In genomic region chr11:119404627-119405026, GRCm38 (mm10) we compare ENCODE assay signal across 8 mouse cellular contexts. TPM values are rescaled to one million over a fixed set of nuclear protein-coding genes. Genes with fewer than 3 reads are reported as not detected.
DNase-seq lines count a peak whose midpoint lies in the region; ATAC-seq and TF ChIP-seq lines count a peak whose summit lies in the region.

No protein-coding gene starts in this region.

- H3K9me3 ChIP-seq in hindbrain, embryonic 14.5 days (ENCODE audit: control insufficient read depth, low read length) = no peaks in the 10 kb centered on the region
- no peaks in the 10 kb centered on the region for H3K9me3 ChIP-seq in hindbrain, embryonic 16.5 days (ENCODE audit: control insufficient read depth, low read length)
- no peaks in the 10 kb centered on the region for H3K9me3 ChIP-seq in E14TG2a.4 (ENCODE audit: low read length)

- no peak overlapping the region for H3K27ac ChIP-seq in hindbrain, embryonic 14.5 days
- no peak overlapping the region for H3K27ac ChIP-seq in hindbrain, embryonic 16.5 days (ENCODE audit: low read depth, low read length)
- H3K27ac ChIP-seq in bone marrow, adult 2 months (ENCODE audit: control insufficient read depth, insufficient read depth, low read depth, low read length, poor library complexity) = no peak overlapping the region

- ATAC-seq in hindbrain, embryonic 14.5 days (ENCODE audit: low FRiP score) = no peak
- ATAC-seq in hindbrain, embryonic 16.5 days = no peak

- DNase-seq in hindbrain, embryonic 14.5 days (ENCODE audit: low spot score) = peak; percentile 43
- peak; percentile 61 to 65 for DNase-seq in kidney, postnatal 4 days
- peak; percentile 38 to 69 for DNase-seq in spleen, postnatal 10 days (ENCODE audit: low spot score in 2 of 2)
- DNase-seq in left cerebral cortex, adult 8-10 months (ENCODE audit: low spot score in 2 of 2) = no peak
- no peak for DNase-seq in urinary bladder, postnatal 36 days (ENCODE audit: low spot score in 2 of 2)

- no peak overlapping the region for H3K4me3 ChIP-seq in hindbrain, embryonic 14.5 days (replicated peaks; ENCODE audit: low read length)
- H3K4me3 ChIP-seq in hindbrain, embryonic 16.5 days (ENCODE audit: low read length) = no peak overlapping the region
- H3K4me3 ChIP-seq in E14TG2a.4 (replicated peaks; ENCODE audit: low read length) = no peak overlapping the region
- no peak overlapping the region for H3K4me3 ChIP-seq in bone marrow, adult 2 months (replicated peaks; ENCODE audit: control insufficient read depth, low read depth, low read length)

- no peak for TF ChIP-seq POLR2A in bone marrow, adult 2 months (IDR thresholded peaks at IDR 0.05; ENCODE audit: borderline replicate concordance, control insufficient read depth, low read depth, low read length)

- no peaks in the 10 kb centered on the region for H3K36me3 ChIP-seq in hindbrain, embryonic 14.5 days (replicated peaks; ENCODE audit: control insufficient read depth, insufficient read depth)
- no peaks in the 10 kb centered on the region for H3K36me3 ChIP-seq in hindbrain, embryonic 16.5 days (ENCODE audit: control insufficient read depth, insufficient read depth, low read length)
- peaks cover 44% of the 10 kb centered on the region for H3K36me3 ChIP-seq in E14TG2a.4 (ENCODE audit: insufficient read depth, low read length)

- no peaks in the 10 kb centered on the region for H3K4me1 ChIP-seq in hindbrain, embryonic 14.5 days (replicated peaks; ENCODE audit: control insufficient read depth, insufficient read depth, low read length)
- no peaks in the 10 kb centered on the region for H3K4me1 ChIP-seq in hindbrain, embryonic 16.5 days (ENCODE audit: control insufficient read depth, insufficient read depth, low read depth, low read length)
- H3K4me1 ChIP-seq in E14TG2a.4 (replicated peaks; ENCODE audit: low read depth, low read length) = peaks cover 75% of the 10 kb centered on the region
- H3K4me1 ChIP-seq in bone marrow, adult 2 months (ENCODE audit: control insufficient read depth, insufficient read depth, low read length) = no peaks in the 10 kb centered on the region

- no peaks in the 10 kb centered on the region for H3K27me3 ChIP-seq in hindbrain, embryonic 14.5 days (ENCODE audit: control insufficient read depth, insufficient read depth, low read length)
- H3K27me3 ChIP-seq in hindbrain, embryonic 16.5 days (replicated peaks; ENCODE audit: control insufficient read depth, insufficient read depth, low read length) = no peaks in the 10 kb centered on the region
- peaks cover 4% of the 10 kb centered on the region for H3K27me3 ChIP-seq in E14TG2a.4 (ENCODE audit: insufficient read depth, low read length)

- no peak overlapping the region for H3K4me2 ChIP-seq in hindbrain, embryonic 14.5 days (replicated peaks)
- no peak overlapping the region for H3K4me2 ChIP-seq in hindbrain, embryonic 16.5 days (ENCODE audit: low read length)

- peak; percentile 95 for TF ChIP-seq CTCF in E14TG2a.4 (conservative IDR thresholded peaks at IDR 0.05; ENCODE audit: low read length)
- TF ChIP-seq CTCF in bone marrow, adult 2 months (IDR thresholded peaks at IDR 0.05; ENCODE audit: control insufficient read depth, insufficient read depth, low read length) = peak; percentile 95

- no peak overlapping the region for H3K9ac ChIP-seq in hindbrain, embryonic 14.5 days
- H3K9ac ChIP-seq in hindbrain, embryonic 16.5 days (ENCODE audit: low read depth, low read length) = no peak overlapping the region

- 48% methylated on average over 5 of the region's 5 CpGs for WGBS in hindbrain, embryonic 14.5 days
- WGBS in hindbrain, embryonic 16.5 days = 58% methylated on average over 5 of the region's 5 CpGs
- 74% methylated on average over 5 of the region's 5 CpGs for WGBS in bone marrow, adult 2 months

RNA-seq across cellular contexts. Expression of gene Rnf213, which starts 11.7 kb away (rescaled TPM):
- 1.5 and 2.2 TPM in 2 replicates for polyA plus RNA-seq in hindbrain, embryonic 14.5 days (2014; fragmentation: Nextera tagmentation; extraction: Ambion mirVana)
- 1.0 and 1.1 TPM in 2 replicates for polyA plus RNA-seq in hindbrain, embryonic 16.5 days (2015; fragmentation: Nextera tagmentation; extraction: Ambion mirVana)
- 18.8 and 27.7 TPM in 2 replicates for polyA plus RNA-seq in bone marrow, adult 2 months (2011; ENCODE audit: insufficient read depth, insufficient read length, low replicate concordance, missing spikeins)
- 1 to 10 TPM; 4.5 to 5.7 (median 5.5) TPM for total RNA-seq in left cerebral cortex, adult 8-10 months (2022)

RNA-seq across cellular contexts. Expression of gene Slc26a11, which starts 49.3 kb away (rescaled TPM):
- 5.0 and 6.0 TPM in 2 replicates for polyA plus RNA-seq in hindbrain, embryonic 14.5 days (2014; fragmentation: Nextera tagmentation; extraction: Ambion mirVana)
- 7.5 and 8.0 TPM in 2 replicates for polyA plus RNA-seq in hindbrain, embryonic 16.5 days (2015; fragmentation: Nextera tagmentation; extraction: Ambion mirVana)
- polyA plus RNA-seq in bone marrow, adult 2 months (2011; ENCODE audit: insufficient read depth, insufficient read length, low replicate concordance, missing spikeins) = 3.3 and 6.2 TPM in 2 replicates
- 1 to 10 TPM; 3.3 to 4.8 (median 3.8) TPM for total RNA-seq in left cerebral cortex, adult 8-10 months (2022)

RNA-seq across cellular contexts. Expression of gene Sgsh, which starts 49.3 kb away (rescaled TPM):
- 3.4 and 5.1 TPM in 2 replicates for polyA plus RNA-seq in hindbrain, embryonic 14.5 days (2014; fragmentation: Nextera tagmentation; extraction: Ambion mirVana)
- 3.6 and 5.2 TPM in 2 replicates for polyA plus RNA-seq in hindbrain, embryonic 16.5 days (2015; fragmentation: Nextera tagmentation; extraction: Ambion mirVana)
- polyA plus RNA-seq in bone marrow, adult 2 months (2011; ENCODE audit: insufficient read depth, insufficient read length, low replicate concordance, missing spikeins) = 5.6 and 12.0 TPM in 2 replicates
- total RNA-seq in left cerebral cortex, adult 8-10 months (2022) = 1 to 10 TPM; 4.5 to 5.5 (median 5.3) TPM

Comparison
In these comparisons a context has a peak if more than half of its experiments do, and no peak if none do; other contexts are left out.
1. DNase-seq: peak in hindbrain, embryonic 14.5 days (single experiment), kidney, postnatal 4 days (2 of 2) and spleen, postnatal 10 days (2 of 2); none in left cerebral cortex, adult 8-10 months (0 of 2) and urinary bladder, postnatal 36 days (0 of 2).